Mouse (Mus musculus) large intestine, adult 2 months (tissue): ENCODE measurements around the gene Paqr7. TPM values are rescaled to one million over a fixed set of nuclear protein-coding genes. Genes with fewer than 3 reads are reported as not detected.
"Not testable (repeated sequence)": the region's sequence is repeated elsewhere in the genome, so short reads cannot be mapped to it uniquely, and the experiment has no call there.

Experiments
- DNase-seq: peaks from one replicate; pipeline ENCODE4 v3.0.0-alpha.2; 2012; ENCODE audit warnings: low read depth, low spot score
- WGBS: fragments of 180-500 bp; shearing (Covaris S2); methylation state at CpG from one replicate; pipeline ENCODE4 v1.1.7; 2018; 5-methylcytosine and 5-hydroxymethylcytosine counted together
- polyA plus RNA-seq: library from polyadenylated mRNA; depleted of rRNA; stranded (reverse); fragments of >200 nt; gene quantifications from 2 replicates; pipeline ENCODE4 v1.2.3, GENCODE M21; 2012

Paqr7 gene
- polyA plus RNA-seq, 1 experiment, result 9.6 TPM

DNA sequence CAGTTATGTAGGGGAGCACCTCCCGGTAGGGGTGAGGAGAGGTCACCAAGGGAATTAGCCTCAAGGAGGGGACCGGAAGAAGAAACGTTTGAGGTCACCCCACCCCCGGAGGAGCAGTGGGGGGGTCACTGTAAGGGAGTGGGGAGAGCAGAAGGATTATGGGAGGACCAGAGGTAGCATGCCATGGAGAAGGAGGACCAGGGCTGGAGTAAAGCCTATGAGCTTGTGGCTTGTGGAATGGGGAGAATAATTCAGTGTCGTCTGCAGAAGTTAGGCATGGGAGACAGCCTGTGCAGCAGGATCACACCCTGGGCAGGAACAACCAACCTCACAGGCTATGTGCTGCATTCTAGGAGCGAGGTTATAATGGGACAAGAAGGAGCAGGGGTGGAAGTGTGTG is 726 bp downstream of the Paqr7 start:
- 3% methylated on average over 6 of the region's 6 CpGs for WGBS
- DNase-seq, result no peak

GRCm38 (mm10) chr4:134497986-134498731 is 1.7 kb downstream of the Paqr7 start:
- WGBS, result 75% methylated on average over 12 of the region's 12 CpGs
- DNase-seq, result no peak

- not testable (repeated sequence) for DNase-seq
- WGBS, result 82% methylated on average over 6 of the region's 6 CpGs
These were observed 2.5 kb downstream of the Paqr7 start for GRCm38 (mm10) chr4:134498983-134499382.

- no peak for DNase-seq
- WGBS, result 93% methylated on average over 6 of the region's 6 CpGs
These were observed 4.6 kb downstream of the Paqr7 start for GRCm38 (mm10) chr4:134501095-134501494.

DNA sequence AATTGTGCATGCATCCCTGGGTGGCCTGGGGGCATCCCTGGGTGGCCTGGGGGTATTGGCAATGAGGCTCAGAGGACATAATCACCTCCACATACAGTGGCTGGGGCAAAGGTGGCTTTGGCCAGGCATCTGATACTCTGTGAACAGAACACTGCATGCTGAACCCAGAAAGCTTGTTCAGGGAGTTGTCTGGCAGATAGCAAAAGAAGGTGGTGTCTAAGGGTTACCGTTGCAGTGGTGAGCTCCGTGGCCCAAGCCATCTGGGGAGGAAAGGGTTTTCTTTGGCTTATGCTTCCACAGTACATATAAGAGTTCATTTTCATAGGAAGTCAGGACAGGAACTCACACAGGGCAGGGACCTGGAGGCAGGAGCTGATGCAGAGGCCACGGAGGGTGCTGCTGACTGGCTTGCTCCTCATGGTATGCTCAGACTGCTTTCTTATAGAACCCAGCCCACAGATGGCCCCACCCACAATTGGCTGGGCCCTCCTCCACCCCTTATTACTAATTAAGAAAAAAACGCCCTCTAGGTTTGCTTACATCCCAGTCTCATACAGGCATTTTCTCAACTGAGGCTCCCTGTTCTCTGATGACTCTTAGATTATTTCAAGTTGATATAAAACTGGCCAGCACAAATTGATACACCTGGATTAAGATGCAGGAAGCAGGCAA is 7.3 kb downstream of the Paqr7 start:
- WGBS, result 80% methylated on average over 4 of the region's 4 CpGs
- DNase-seq, result no peak

DNA sequence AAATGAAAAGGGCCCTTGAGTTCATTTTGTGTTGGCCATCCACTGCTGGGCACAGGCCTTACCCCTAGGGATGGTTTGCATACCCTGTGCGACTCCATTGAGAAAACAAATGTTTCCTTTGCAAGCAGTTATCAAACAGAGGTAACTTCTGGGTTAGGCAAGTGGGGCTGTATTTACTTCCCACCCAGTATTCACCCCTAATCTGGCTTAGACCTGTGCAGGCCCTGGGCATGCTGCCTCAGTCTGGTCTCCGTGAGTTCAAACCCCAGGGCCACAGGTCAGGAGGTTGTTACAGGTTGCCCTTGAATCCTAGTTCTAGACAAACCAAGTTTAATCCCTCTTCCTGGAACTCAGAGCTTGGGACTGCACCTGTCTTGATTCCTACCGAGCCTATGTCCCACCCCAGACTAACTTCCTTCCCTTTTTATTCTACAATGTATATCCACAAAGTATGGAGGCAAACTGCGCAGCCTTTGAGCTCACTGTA is 8.8 kb downstream of the Paqr7 start:
- WGBS, result 82% methylated on average over 4 of the region's 4 CpGs
- DNase-seq, result no peak

- WGBS, result 81% methylated on average over 3 of the region's 4 CpGs
- no peak for DNase-seq
These were observed 9.6 kb downstream of the Paqr7 start for GRCm38 (mm10) chr4:134505966-134506594.

DNA sequence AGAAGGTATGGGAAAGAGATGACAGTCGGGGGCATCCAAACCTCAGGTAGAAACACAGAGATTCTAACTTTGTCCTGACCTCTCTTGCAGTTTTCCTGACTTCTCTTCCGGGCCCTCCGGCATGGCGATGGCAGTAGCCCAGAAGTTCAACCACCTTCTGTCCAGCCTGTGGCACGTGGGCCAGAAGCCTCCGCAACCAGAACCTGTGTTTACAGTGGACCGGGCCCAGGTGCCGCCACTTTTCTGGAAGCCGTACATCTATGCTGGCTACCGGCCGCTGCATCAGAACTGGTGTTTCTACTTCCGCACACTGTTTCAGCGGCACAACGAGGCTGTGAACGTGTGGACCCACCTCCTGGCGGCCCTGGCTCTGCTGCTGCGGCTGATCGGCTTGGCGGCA is 10.2 kb downstream of the Paqr7 start:
- no peak for DNase-seq
- 90% methylated on average over 19 of the region's 19 CpGs for WGBS

DNA sequence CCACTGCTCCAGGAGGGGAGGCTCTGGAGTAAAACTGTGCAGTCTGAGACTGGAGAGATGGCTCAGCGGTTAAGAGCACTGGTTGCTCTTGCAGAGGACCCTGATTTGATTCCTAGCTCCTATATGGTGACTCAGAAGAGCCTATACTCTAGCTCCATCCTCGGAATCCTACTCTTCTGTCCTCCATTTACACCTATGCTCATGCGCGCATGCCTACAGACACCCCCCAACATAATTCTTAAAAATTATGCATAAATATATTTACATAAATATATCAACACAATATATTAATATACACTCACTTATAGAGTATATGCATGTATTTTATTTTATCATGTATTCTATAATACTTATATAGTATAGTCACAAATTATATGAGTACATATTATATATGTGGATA is 13.9 kb downstream of the Paqr7 start:
- DNase-seq, result no peak
- 72% methylated on average over 4 of the region's 4 CpGs for WGBS

DNA sequence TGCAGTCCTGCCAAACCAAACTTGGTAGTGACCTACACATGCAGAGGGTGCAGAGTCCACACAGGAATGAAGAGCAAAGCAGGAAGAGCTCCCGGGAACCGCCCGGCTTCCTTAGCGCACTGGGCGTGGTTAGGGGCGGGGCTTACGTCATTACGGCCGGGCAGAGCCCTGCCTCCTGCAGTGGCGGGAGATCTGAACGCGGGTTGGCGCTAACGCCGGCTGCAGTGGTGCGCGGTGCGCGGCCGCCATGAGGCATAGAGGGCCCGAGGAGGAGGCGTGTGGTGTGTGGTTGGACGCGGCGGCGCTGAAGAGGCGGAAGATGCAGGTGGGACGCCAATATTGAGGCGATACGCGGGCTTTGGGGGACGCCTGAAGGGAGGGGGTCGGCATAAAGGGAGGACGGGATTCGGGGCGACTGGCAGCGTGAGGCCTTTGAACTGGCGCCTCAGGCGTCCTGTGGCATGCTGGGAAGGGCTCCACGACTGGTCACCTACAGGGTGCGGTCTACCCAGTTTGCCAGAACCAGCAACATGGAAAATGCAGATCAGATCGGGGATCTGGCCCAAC is 14.4 kb downstream of the Paqr7 start, which contains the start of gene Aunip:
Aunip (plus strand) TSS at position 155 of the 567 bp plus-strand sequence.
- DNase-seq, result peak; percentile 86
- under 1% methylated on average over 42 of the region's 42 CpGs for WGBS

DNA sequence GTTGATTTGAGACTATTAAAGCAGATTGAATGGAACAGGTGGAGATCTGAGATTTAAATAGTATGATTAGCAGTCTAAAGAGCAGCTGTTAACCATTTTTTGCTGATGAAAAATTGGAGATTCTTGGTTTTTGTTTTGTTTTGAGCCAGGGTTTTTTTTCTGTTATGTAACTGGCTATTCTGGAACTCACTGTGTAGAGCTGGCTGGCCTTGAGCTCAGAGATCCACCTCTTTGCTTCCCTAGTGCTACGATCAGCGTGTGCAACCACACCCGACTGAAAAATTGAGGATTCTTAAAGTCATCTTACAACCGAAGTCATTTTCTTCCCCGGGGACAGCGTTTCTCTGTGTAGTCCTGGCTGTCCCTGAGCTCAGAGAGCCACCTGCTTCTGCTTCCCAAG is 15.2 kb downstream of the Paqr7 start:
- no peak for DNase-seq
- WGBS, result 20% methylated on average over 6 of the region's 6 CpGs

DNA sequence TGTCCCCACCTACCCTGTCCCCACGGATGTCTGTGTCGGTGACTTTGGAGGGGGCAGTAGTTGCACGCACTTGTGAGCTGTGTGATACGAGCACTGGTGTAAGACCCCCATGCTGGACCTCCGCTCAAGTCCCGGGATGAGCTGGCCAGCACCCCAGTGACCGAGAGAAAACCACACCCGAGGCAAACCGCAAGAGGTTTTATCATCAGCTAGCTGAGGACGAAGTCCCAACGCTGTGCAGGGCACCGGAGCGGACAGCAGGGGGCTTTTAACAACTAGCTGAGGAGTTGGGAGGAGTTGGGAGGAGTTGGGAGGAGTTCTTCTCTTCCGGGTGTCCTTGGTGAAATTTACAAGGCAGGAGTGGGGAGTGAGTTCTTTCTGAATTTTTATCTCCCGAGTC is 16.3 kb downstream of the Paqr7 start:
- DNase-seq, result no peak
- WGBS, result 8% methylated on average over 15 of the region's 15 CpGs

- no peak for DNase-seq
- 73% methylated on average over 11 of the region's 11 CpGs for WGBS
These were observed 17.9 kb downstream of the Paqr7 start for GRCm38 (mm10) chr4:134514309-134514930.

DNA sequence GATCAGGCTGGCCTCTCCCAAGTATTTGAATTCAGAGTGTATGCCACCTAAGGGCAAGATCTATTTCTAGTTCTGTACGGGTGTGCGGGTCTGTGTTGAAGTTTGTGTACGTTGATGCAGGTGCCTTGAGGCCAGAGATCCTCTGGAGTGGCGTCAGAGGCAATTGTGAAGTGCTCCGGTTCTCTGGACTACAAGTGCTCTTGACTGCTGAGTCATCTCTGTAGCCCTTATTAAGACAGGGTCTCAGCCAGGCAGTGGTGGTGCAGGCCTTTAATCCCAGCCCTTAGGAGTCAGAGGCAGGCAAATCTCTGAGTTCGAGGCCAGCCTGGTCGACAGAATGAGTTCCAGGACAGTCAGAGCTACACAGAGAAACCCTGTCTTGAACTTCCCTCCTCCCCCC is 19.1 kb downstream of the Paqr7 start:
- no peak for DNase-seq
- WGBS, result 69% methylated on average over 7 of the region's 7 CpGs

GRCm38 (mm10) chr4:134516981-134517380 is 20.5 kb downstream of the Paqr7 start:
- DNase-seq, result no peak
- WGBS, result 59% methylated on average over 8 of the region's 8 CpGs

DNA sequence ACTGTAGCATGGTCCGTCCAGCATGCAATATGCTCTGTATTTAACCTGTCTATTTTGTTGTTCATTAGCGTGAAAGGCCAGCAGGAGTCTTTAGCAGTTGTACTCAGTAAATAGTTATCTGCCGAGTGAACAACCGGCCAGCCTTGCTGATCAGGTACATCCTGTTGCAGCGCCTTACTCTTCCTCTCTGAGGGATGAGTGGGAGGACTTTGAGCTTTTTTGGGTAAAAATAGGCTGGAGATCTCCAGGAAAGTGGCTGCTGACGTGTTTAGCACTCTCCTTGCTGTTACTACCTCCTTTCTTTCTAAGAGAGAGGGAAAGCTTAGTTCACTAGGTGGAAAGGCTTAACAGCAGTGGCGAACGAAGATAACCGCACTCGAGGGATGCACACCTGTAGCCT is 21.2 kb downstream of the Paqr7 start:
- DNase-seq, result no peak
- 86% methylated on average over 10 of the region's 10 CpGs for WGBS

GRCm38 (mm10) chr4:134518541-134518940 is 22.0 kb downstream of the Paqr7 start:
- DNase-seq, result no peak
- WGBS, result 93% methylated on average over 4 of the region's 4 CpGs

DNA sequence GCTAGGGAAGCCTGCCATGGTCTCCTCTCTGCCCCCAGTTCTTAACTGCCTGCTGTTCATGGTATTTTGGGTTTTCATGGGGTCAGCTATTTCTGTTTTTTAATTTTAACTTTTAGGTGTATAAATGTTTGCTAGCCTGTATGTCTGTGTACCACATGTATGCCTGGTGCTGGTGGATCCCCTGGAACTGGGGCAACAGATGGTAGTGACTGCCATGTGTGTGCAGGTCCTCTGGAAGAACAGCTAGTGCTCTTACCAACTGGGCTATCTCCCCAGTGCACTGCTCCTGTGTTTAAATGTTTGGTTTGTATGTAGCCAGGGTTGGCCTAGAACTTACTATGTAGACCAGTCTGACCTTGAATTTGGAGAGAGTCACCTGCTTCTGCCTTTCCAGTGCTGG is 22.8 kb downstream of the Paqr7 start:
- no peak for DNase-seq

- WGBS, result 87% methylated on average over 4 of the region's 4 CpGs
- no peak for DNase-seq
These were observed 26.9 kb downstream of the Paqr7 start for GRCm38 (mm10) chr4:134523447-134523846.

GRCm38 (mm10) chr4:134525806-134526205 is 29.3 kb downstream of the Paqr7 start:
- 77% methylated on average over 5 of the region's 5 CpGs for WGBS
- no peak for DNase-seq
